9 mouse cellular contexts compared by ENCODE assay signal in genomic region chr6:51208660-51209396, GRCm38 (mm10).
A peak's percentile ranks its signal among the peaks of the same experiment; 100 is the strongest.
DNase-seq lines count a peak whose midpoint lies in the region; ATAC-seq and TF ChIP-seq lines count a peak whose summit lies in the region.
"Had no signal": no experiment of that assay in that cellular context is flagged by ENCODE, and none has a peak within 500 bp of the region (broad histone marks: within the 10 kb centered on the region; RNA-seq: fewer than 3 reads in every experiment).

No protein-coding gene starts in this region.

- WGBS in spleen, adult 2 months, result 2% methylated on average over 6 of the region's 6 CpGs
- 2% methylated on average over 6 of the region's 6 CpGs for WGBS in forebrain, embryonic 14.5 days
- 2% methylated on average over 6 of the region's 6 CpGs for WGBS in intestine, embryonic 15.5 days
- WGBS in midbrain, embryonic 15.5 days, result 2% methylated on average over 6 of the region's 6 CpGs

- no peaks in the 10 kb centered on the region; the same call in 1 of the 2 replicates for H3K4me1 ChIP-seq in spleen, adult 2 months (ENCODE audit: control insufficient read depth, insufficient read depth, insufficient read length)
- H3K4me1 ChIP-seq in forebrain, embryonic 14.5 days (ENCODE audit: control insufficient read depth, insufficient read depth, low read length), result peaks cover 10% of the 10 kb centered on the region; the same call in 1 of the 2 replicates
- peaks cover 13% of the 10 kb centered on the region for H3K4me1 ChIP-seq in intestine, embryonic 15.5 days (replicated peaks)
- peaks cover 23% of the 10 kb centered on the region for H3K4me1 ChIP-seq in midbrain, embryonic 15.5 days

- no peak overlapping the region for H3K4me2 ChIP-seq in forebrain, embryonic 14.5 days (ENCODE audit: low read length)
- H3K4me2 ChIP-seq in intestine, embryonic 15.5 days (replicated peaks), result no peak overlapping the region
- no peak overlapping the region for H3K4me2 ChIP-seq in midbrain, embryonic 15.5 days

- intact Hi-C loops in left cerebral cortex, postnatal 14 days (cut with DNase I), result loop anchor here (2.0 to 5.0 kb wide), 2 partner anchors 168 to 372 kb away; no protein-coding TSS in a partner anchor

- TF ChIP-seq CTCF in spleen, adult 2 months (IDR thresholded peaks at IDR 0.05; ENCODE audit: extremely low read depth, insufficient read depth, insufficient read length, insufficient replicate concordance), result peak; percentile 26; the same call in 1 of the 2 replicates

- ATAC-seq in forebrain, embryonic 14.5 days, result peak; percentile 80
- peak; percentile 71; the same call in 1 of the 2 replicates for ATAC-seq in intestine, embryonic 15.5 days
- peak; percentile 77 for ATAC-seq in midbrain, embryonic 15.5 days (replicated peaks)

- no peak overlapping the region for H3K27ac ChIP-seq in spleen, adult 2 months (ENCODE audit: insufficient read depth, low read length)
- H3K27ac ChIP-seq in forebrain, embryonic 14.5 days (ENCODE audit: low read depth, low read length), result no peak overlapping the region
- no peak overlapping the region for H3K27ac ChIP-seq in intestine, embryonic 15.5 days
- H3K27ac ChIP-seq in midbrain, embryonic 15.5 days, result peak overlapping the region; percentile 60; the same call in 1 of the 2 replicates

- H3K27me3 ChIP-seq in spleen, adult 2 months (ENCODE audit: control insufficient read depth, insufficient read depth, low read length), result peaks cover 3% of the 10 kb centered on the region; the same call in 1 of the 2 replicates
- peaks cover 16% of the 10 kb centered on the region; the same call in 1 of the 2 replicates for H3K27me3 ChIP-seq in forebrain, embryonic 14.5 days (replicated peaks; ENCODE audit: control insufficient read depth, insufficient read depth, low read length)
- H3K27me3 ChIP-seq in intestine, embryonic 15.5 days (replicated peaks), result peaks cover 10% of the 10 kb centered on the region
- H3K27me3 ChIP-seq in midbrain, embryonic 15.5 days (replicated peaks), result peaks cover 2% of the 10 kb centered on the region; the same call in 1 of the 2 replicates

- peak; percentile 18 to 35 for DNase-seq in spleen, adult 2 months (ENCODE audit: low read depth in 1 of 2, low spot score in 2 of 2)
- DNase-seq in spleen, adult 12 weeks (ENCODE audit: low spot score), result no peak
- DNase-seq in c-Kit-negative CD71-positive TER-119-positive erythroid progenitor cells, embryonic 14.5 days (ENCODE audit: low read depth, low spot score), result peak; percentile 17
- DNase-seq in forebrain, embryonic 14.5 days (ENCODE audit: low spot score), result peak; percentile 95
- DNase-seq in left cerebral cortex, postnatal 14 days (ENCODE audit: low spot score in 2 of 2), result peak; percentile 67 to 81
- DNase-seq in thymus, postnatal 25 days, result peak; percentile 56

- H3K9me3 ChIP-seq in forebrain, embryonic 14.5 days (replicated peaks; ENCODE audit: control insufficient read depth, low read length), result no peaks in the 10 kb centered on the region
- H3K9me3 ChIP-seq in intestine, embryonic 15.5 days, result no peaks in the 10 kb centered on the region
- no peaks in the 10 kb centered on the region for H3K9me3 ChIP-seq in midbrain, embryonic 15.5 days

- no peak overlapping the region for H3K9ac ChIP-seq in forebrain, embryonic 14.5 days (ENCODE audit: low read length)
- H3K9ac ChIP-seq in intestine, embryonic 15.5 days, result no peak overlapping the region
- no peak overlapping the region for H3K9ac ChIP-seq in midbrain, embryonic 15.5 days

- H3K36me3 ChIP-seq in spleen, adult 2 months (ENCODE audit: control insufficient read depth, insufficient read depth, low read length), result no peaks in the 10 kb centered on the region
- H3K36me3 ChIP-seq in forebrain, embryonic 14.5 days (ENCODE audit: control insufficient read depth, insufficient read depth, low read length), result no peaks in the 10 kb centered on the region
- no peaks in the 10 kb centered on the region for H3K36me3 ChIP-seq in intestine, embryonic 15.5 days
- H3K36me3 ChIP-seq in midbrain, embryonic 15.5 days (replicated peaks), result no peaks in the 10 kb centered on the region

- no peak overlapping the region for H3K4me3 ChIP-seq in spleen, adult 2 months (ENCODE audit: extremely low read depth, insufficient read depth, insufficient read length)
- H3K4me3 ChIP-seq in forebrain, embryonic 14.5 days (ENCODE audit: low read depth, low read length), result no peak overlapping the region
- no peak overlapping the region for H3K4me3 ChIP-seq in intestine, embryonic 15.5 days (replicated peaks)
- H3K4me3 ChIP-seq in midbrain, embryonic 15.5 days, result no peak overlapping the region
- H3K4me3 ChIP-seq: erythroblast, embryonic 14.5 days had no signal

- TF ChIP-seq POLR2A in spleen, adult 2 months (IDR thresholded peaks at IDR 0.05; ENCODE audit: low read depth, low read length), result no peak
